Mouse (Mus musculus) forebrain, postnatal 0 days (tissue): ENCODE data around the gene Lrrc18. TPM values are rescaled to one million over a fixed set of nuclear protein-coding genes. Genes with fewer than 3 reads are reported as not detected.

Experiments
- ATAC-seq: fragments of 200-750 bp; cut with Nextera tagmentation; 2 replicates; pipeline ENCODE4 v1.8.0; 2017; ENCODE audit warnings: mild to moderate bottlenecking, moderate library complexity
- DNase-seq: peaks from one replicate; pipeline ENCODE4 v3.0.0-alpha.2; 2015
- H3K27ac ChIP-seq: fragments of 300-500 bp; sonication (generic); 2 replicates; pipeline ENCODE4 v1.5.1; 2014; ENCODE audit warnings: low read depth, mild to moderate bottlenecking, antibody characterized with exemption, low read length, moderate library complexity, mixed read lengths
- H3K27me3 ChIP-seq: fragments of 300-500 bp; sonication (generic); 2 replicates; pipeline ENCODE4 v1.6.1; 2014; ENCODE audit warnings: mild to moderate bottlenecking, low read length, mixed read lengths; ENCODE audit not compliant: insufficient read depth
- H3K36me3 ChIP-seq: fragments of 300-500 bp; sonication (generic); 2 replicates; pipeline ENCODE4 v1.6.1; 2014; ENCODE audit warnings: mild to moderate bottlenecking, moderate library complexity; ENCODE audit not compliant: insufficient read depth
- H3K4me1 ChIP-seq: fragments of 300-500 bp; sonication (generic); 2 replicates; pipeline ENCODE4 v1.6.1; 2014; ENCODE audit warnings: antibody characterized with exemption; ENCODE audit not compliant: insufficient read depth
- H3K4me2 ChIP-seq: fragments of 300-500 bp; sonication (generic); 2 replicates; pipeline ENCODE4 v1.6.1; 2014; ENCODE audit warnings: low read depth, mild to moderate bottlenecking, moderate library complexity
- H3K4me3 ChIP-seq: fragments of 300-500 bp; sonication (generic); 2 replicates; pipeline ENCODE4 v1.5.1; 2014; ENCODE audit warnings: low read depth, low read length, mixed read lengths
- H3K9ac ChIP-seq: fragments of 300-500 bp; sonication (generic); 2 replicates; pipeline ENCODE4 v1.6.1; 2014; ENCODE audit warnings: mild to moderate bottlenecking
- H3K9me3 ChIP-seq: fragments of 300-500 bp; sonication (generic); 2 replicates; pipeline ENCODE4 v1.6.1; 2016; ENCODE audit warnings: low read length
- CTCF ChIP-seq: sonication (generic); IDR thresholded peaks from 2 replicates; pipeline ENCODE4 v1.5.1; 2016; ENCODE audit warnings: antibody characterized with exemption, control low read depth, low read depth
- WGBS: fragments of 180-500 bp; shearing (Covaris S2); extraction: QIAGEN DNeasy Blood & Tissue Kit; methylation state at CpG from one replicate; pipeline ENCODE4 v1.1.7; 2014; 5-methylcytosine and 5-hydroxymethylcytosine counted together
- polyA plus RNA-seq: library from polyadenylated mRNA; unstranded; fragments of >200 nt; fragmentation: Nextera tagmentation; extraction: Ambion mirVana; gene quantifications from 2 replicates; pipeline ENCODE4 v1.2.1, GENCODE M21; 2015
- total RNA-seq: library from RNA; depleted of rRNA; stranded (reverse); fragments of >200 nt; gene quantifications from 2 replicates; pipeline ENCODE4 v1.2.3, GENCODE M21; 2014

Gene Lrrc18
- total and polyA plus RNA-seq, 2 experiments from 2014 or later = 0.46 to 2.4 TPM

DNA sequence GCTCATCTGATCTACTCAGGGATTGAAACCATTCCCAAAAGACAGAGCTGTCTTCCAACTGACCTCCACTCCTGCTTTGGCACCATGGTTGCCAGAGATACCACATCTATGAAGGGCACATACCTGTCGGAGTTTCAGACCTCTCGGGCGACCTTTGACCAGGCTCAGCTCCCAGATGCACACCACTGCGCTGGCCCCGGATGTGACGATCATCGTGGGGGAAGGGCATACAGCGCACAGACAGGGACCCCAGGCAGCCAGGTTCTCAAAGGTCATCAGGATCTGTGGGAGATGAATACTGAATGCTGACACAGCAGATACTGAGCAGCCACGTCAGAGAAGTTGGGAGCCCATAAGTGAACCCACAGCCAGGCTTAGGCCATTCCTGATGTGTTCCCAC is 20.5 kb upstream of the Lrrc18 start:
- Histone ChIP-seq H3K27me3 (no peaks in the 10 kb centered on the region), H3K4me3 (no peak overlapping the region), H3K4me2 (no peak overlapping the region), H3K27ac (no peak overlapping the region), H3K9me3 (no peaks in the 10 kb centered on the region), H3K9ac (no peak overlapping the region), H3K36me3 (no peaks in the 10 kb centered on the region), H3K4me1 (no peaks in the 10 kb centered on the region)
- TF ChIP-seq CTCF = no peak
- ATAC-seq (no peak), DNase-seq (no peak)
- 83% methylated on average over 9 of the region's 9 CpGs for WGBS

DNA sequence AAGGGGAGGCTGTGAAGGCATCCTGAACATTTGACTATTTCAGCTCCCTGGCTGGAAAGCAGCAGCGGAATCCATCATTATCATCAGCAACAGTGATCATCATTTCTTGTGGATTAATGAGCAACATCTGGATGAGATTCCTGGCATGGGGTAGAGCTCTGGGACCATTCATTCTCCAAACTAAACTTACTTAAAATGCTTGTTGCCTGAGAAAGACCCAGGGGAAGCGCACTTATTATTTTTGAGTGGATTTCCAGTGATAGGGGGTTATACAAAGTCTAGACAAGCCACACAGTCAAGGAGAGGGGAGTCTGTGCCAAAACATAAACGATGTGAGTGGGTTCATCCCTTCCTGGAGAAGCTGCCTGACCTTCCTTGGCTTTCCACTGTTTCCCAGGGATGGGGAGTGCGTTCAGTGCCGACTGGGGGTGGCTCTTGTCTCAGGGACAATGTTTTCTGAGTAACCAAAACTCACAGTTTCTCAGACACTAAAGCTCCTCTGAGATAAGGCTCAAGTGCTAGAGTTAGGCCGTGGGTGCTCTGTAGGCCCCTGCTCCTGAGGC is 6.9 kb upstream of the Lrrc18 start:
- H3K9me3 ChIP-seq = no peaks in the 10 kb centered on the region
- no peak overlapping the region for H3K9ac ChIP-seq
- ATAC-seq = no peak
- no peak for TF ChIP-seq CTCF
- H3K27ac ChIP-seq = no peak overlapping the region
- no peak overlapping the region for H3K4me2 ChIP-seq
- no peaks in the 10 kb centered on the region for H3K27me3 ChIP-seq
- H3K4me1 ChIP-seq = no peaks in the 10 kb centered on the region
- H3K36me3 ChIP-seq = no peaks in the 10 kb centered on the region
- H3K4me3 ChIP-seq = no peak overlapping the region
- no peak for DNase-seq
- WGBS = 79% methylated on average over 6 of the region's 6 CpGs

DNA sequence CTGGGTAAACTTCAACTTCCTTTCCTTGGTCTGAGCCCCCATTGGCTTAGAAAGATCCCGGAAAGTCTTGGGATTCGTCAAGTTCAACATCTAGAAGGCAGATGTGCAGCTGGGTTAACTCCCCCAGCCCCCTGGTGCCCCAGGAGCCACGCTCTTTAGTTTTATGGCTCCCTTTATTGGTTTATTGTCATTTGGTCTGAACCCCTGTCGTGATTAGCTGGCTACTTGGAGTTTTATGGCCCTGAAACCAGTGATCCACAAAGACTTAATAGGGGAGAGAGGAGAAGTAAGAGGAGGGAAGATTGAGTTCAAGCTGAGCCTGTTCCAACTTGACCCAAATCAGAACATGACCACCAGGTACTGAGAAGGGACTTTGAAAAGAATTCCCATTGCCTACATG is 4.5 kb upstream of the Lrrc18 start:
- DNase-seq (no peak), ATAC-seq (no peak)
- Histone ChIP-seq H3K9me3 (no peaks in the 10 kb centered on the region), H3K27ac (no peak overlapping the region), H3K4me2 (no peak overlapping the region), H3K36me3 (no peaks in the 10 kb centered on the region), H3K4me1 (no peaks in the 10 kb centered on the region), H3K27me3 (no peaks in the 10 kb centered on the region), H3K4me3 (no peak overlapping the region), H3K9ac (no peak overlapping the region)
- 65% methylated on average over 4 of the region's 4 CpGs for WGBS
- no peak for TF ChIP-seq CTCF

DNA sequence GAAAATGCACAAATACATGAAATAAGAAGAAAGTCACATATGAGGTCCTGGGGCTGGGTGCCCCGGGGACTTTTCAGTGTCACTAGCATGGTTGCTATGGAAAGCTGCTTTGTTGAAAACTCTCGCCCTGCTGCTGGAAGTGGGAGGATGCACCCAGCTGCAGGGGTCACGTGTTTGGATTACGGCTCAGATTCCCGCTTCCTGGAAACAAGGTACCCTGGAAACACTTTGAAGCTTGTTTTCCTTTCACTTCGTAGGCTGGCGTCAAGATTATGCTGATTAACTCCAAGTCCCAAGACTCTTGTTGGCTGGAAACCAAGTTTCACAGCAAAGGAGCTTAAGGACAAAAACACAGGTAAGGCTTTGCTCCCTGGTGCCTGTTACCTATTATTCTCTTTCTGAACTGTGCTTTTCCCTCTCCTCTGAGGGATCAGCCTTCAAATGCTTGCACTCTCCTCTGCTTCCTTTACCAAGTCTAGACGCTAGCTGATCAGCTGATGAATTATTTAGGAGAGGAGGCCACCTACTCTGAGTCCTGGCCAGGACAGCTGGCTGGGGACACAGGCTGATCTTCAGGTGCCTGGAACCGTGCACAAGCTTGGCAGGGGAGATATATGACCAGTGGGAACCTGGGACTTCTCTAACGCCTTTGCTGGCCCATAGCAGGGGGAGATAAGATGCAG is 3.9 kb downstream of the Lrrc18 start:
- 4% methylated on average over 10 of the region's 10 CpGs for WGBS
- no peaks in the 10 kb centered on the region for H3K27me3 ChIP-seq
- no peak for TF ChIP-seq CTCF
- 0 out of 2 replicates have a peak, but pooled peaks cover 4% of the 10 kb centered on the region for H3K4me1 ChIP-seq
- H3K27ac ChIP-seq = no peak overlapping the region
- H3K4me2 ChIP-seq = peak overlapping the region; percentile 29
- peak; percentile 47 for DNase-seq
- H3K9me3 ChIP-seq = no peaks in the 10 kb centered on the region
- H3K9ac ChIP-seq = 0 out of 2 replicates have a peak overlapping the region, but pooled peaks have one; percentile 6
- no peaks in the 10 kb centered on the region for H3K36me3 ChIP-seq
- H3K4me3 ChIP-seq = no peak overlapping the region
- peak; percentile 85 for ATAC-seq

GRCm38 (mm10) chr14:32999511-32999910 is 8.3 kb downstream of the Lrrc18 start:
- 37% methylated on average over 10 of the region's 10 CpGs for WGBS
- Histone ChIP-seq H3K36me3 (no peaks in the 10 kb centered on the region), H3K27ac (no peak overlapping the region), H3K9me3 (no peaks in the 10 kb centered on the region), H3K4me1 (0 out of 2 replicates have a peak, but pooled peaks cover 4% of the 10 kb centered on the region), H3K4me2 (no peak overlapping the region), H3K9ac (no peak overlapping the region), H3K4me3 (no peak overlapping the region), H3K27me3 (no peaks in the 10 kb centered on the region)
- no peak for TF ChIP-seq CTCF
- ATAC-seq = no peak
- DNase-seq = no peak

DNA sequence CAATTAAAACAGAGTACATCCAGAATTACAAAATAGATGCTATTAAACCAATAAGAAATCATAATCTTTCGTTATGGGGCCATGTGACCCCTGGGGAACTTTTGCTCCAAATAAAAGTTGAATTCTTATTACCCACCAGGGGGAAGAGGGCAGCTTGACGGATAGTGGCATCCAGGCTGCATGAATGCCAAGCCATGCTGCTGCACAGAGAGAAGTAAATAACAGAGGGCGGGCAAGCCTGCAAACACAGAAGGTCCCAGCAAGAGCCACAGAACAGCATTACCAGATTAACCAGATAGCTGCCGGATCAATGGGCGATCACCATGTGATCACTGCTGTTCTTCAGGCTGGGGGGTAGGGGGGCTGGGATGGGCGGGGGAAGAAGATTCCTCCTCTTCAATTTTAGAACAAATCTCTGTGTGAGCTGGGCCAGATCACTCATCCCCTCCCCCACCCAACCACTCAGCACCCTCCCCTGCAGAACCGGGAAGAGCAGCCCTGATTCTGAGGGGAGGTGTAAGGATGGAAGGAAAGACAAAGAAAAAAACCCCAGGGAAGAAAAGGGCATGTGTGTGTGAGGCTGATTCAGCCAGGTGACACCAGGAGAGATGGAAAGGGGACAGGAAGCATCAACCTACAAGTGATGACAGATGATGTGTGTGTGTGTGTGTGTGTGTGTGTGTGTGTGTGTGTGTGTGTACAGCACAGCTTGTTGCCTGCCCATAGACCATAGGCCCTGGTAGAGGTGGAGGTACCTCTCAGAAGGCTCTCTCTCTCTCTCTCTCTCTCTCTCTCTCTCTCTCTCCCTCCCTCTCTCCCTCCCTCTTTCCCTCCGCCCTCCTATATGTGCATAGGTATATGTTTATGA is 9.2 kb downstream of the Lrrc18 start:
- no peak overlapping the region for H3K4me3 ChIP-seq
- H3K27ac ChIP-seq = no peak overlapping the region
- H3K9ac ChIP-seq = no peak overlapping the region
- no peaks in the 10 kb centered on the region for H3K27me3 ChIP-seq
- H3K36me3 ChIP-seq = no peaks in the 10 kb centered on the region
- 23% methylated on average over 8 of the region's 8 CpGs for WGBS
- no peak overlapping the region for H3K4me2 ChIP-seq
- peak; percentile 17 for DNase-seq
- H3K9me3 ChIP-seq = no peaks in the 10 kb centered on the region
- 0 out of 2 replicates have a peak, but pooled peaks cover 1% of the 10 kb centered on the region for H3K4me1 ChIP-seq
- peak; percentile 67; the same call in 1 of the 2 replicates for ATAC-seq
- TF ChIP-seq CTCF = 0 out of 2 replicates have a peak, but pooled peaks have one; percentile 8
